Mouse (Mus musculus) hindbrain, embryonic 15.5 days (tissue): ENCODE data around the gene Usb1. TPM values are rescaled to one million over a fixed set of nuclear protein-coding genes. Genes with fewer than 3 reads are reported as not detected.

Experiments
- polyA plus RNA-seq: library from polyadenylated mRNA; unstranded; fragments of >200 nt; fragmentation: Nextera tagmentation; extraction: Ambion mirVana; gene quantifications from 2 replicates; pipeline ENCODE4 v1.2.1, GENCODE M21; 2015

Usb1 gene
- polyA plus RNA-seq, 1 experiment from 2014 or later = 35.8 TPM

Other genes with a start within 250 kb of the Usb1 start
- 26.5 and 30.2 TPM in 2 replicates for gene Kifc3, start 129.5 kb upstream of the Usb1 start, polyA plus RNA-seq
- 0.43 TPM in 2 replicates for gene Cngb1, start 25.7 kb upstream of the Usb1 start, polyA plus RNA-seq
- 2.3 and 3.6 TPM in 2 replicates for gene Tepp, start 21.7 kb upstream of the Usb1 start, polyA plus RNA-seq
- 15.2 and 16.5 TPM in 2 replicates for gene Zfp319, start 334 bp upstream of the Usb1 start, polyA plus RNA-seq
- gene Mmp15, start 20.0 kb downstream of the Usb1 start, polyA plus RNA-seq = 20.0 and 22.1 TPM in 2 replicates
- gene Cfap20, start 102.6 kb downstream of the Usb1 start, polyA plus RNA-seq = 120 and 122 TPM in 2 replicates
- 7.5 and 13.0 TPM in 2 replicates for gene Csnk2a2, start 157.8 kb downstream of the Usb1 start, polyA plus RNA-seq
- 1.7 and 2.2 TPM in 2 replicates for gene Ccdc113, start 201.8 kb downstream of the Usb1 start, polyA plus RNA-seq
- not detected in 2 replicates for gene Prss54, start 244.1 kb downstream of the Usb1 start, polyA plus RNA-seq